Mouse (Mus musculus) midbrain, embryonic 13.5 days (tissue): ENCODE results near the gene Nbea. TPM values are rescaled to one million over a fixed set of nuclear protein-coding genes. Genes with fewer than 3 reads are reported as not detected.

Source experiments
- ATAC-seq: fragments of 200-750 bp; cut with Nextera tagmentation; 2 replicates; pipeline ENCODE4 v1.8.0; 2017; ENCODE audit warnings: mild to moderate bottlenecking, moderate TSS enrichment, moderate library complexity
- H3K27ac ChIP-seq: fragments of 300-500 bp; sonication (generic); 2 replicates; pipeline ENCODE4 v1.5.1; 2015; ENCODE audit warnings: inconsistent platforms, mild to moderate bottlenecking, moderate library complexity
- H3K27me3 ChIP-seq: fragments of 300-500 bp; sonication (generic); 2 replicates; pipeline ENCODE4 v1.6.1; 2015; ENCODE audit warnings: mild to moderate bottlenecking, inconsistent platforms
- H3K36me3 ChIP-seq: fragments of 300-500 bp; sonication (generic); 2 replicates; pipeline ENCODE4 v1.6.1; 2015; ENCODE audit warnings: mild to moderate bottlenecking, inconsistent platforms
- H3K4me1 ChIP-seq: fragments of 300-500 bp; sonication (generic); replicated peaks from 2 replicates; pipeline ENCODE4 v1.6.1; 2015; ENCODE audit warnings: inconsistent platforms
- H3K4me2 ChIP-seq: fragments of 300-500 bp; sonication (generic); replicated peaks from 2 replicates; pipeline ENCODE4 v1.6.1; 2015; ENCODE audit warnings: moderate library complexity, mild to moderate bottlenecking, inconsistent platforms
- H3K4me3 ChIP-seq: fragments of 300-500 bp; sonication (generic); replicated peaks from 2 replicates; pipeline ENCODE4 v1.5.1; 2015; ENCODE audit warnings: mild to moderate bottlenecking, inconsistent platforms
- H3K9ac ChIP-seq: fragments of 300-500 bp; sonication (generic); replicated peaks from 2 replicates; pipeline ENCODE4 v1.6.1; 2015; ENCODE audit warnings: mild to moderate bottlenecking, inconsistent platforms
- H3K9me3 ChIP-seq: fragments of 300-500 bp; sonication (generic); 2 replicates; pipeline ENCODE4 v1.6.1; 2016; ENCODE audit warnings: mild to moderate bottlenecking, inconsistent platforms
- WGBS: fragments of 180-500 bp; shearing (Covaris S2); methylation state at CpG from one replicate; pipeline ENCODE4 v1.1.7; 2015; 5-methylcytosine and 5-hydroxymethylcytosine counted together
- polyA plus RNA-seq: library from polyadenylated mRNA; unstranded; fragments of >200 nt; fragmentation: Nextera tagmentation; extraction: Ambion mirVana; gene quantifications from 2 replicates; pipeline ENCODE4 v1.2.1, GENCODE M21; 2015

The Nbea gene
- polyA plus RNA-seq, 1 experiment from 2014 or later, result 53.0 TPM

DNA sequence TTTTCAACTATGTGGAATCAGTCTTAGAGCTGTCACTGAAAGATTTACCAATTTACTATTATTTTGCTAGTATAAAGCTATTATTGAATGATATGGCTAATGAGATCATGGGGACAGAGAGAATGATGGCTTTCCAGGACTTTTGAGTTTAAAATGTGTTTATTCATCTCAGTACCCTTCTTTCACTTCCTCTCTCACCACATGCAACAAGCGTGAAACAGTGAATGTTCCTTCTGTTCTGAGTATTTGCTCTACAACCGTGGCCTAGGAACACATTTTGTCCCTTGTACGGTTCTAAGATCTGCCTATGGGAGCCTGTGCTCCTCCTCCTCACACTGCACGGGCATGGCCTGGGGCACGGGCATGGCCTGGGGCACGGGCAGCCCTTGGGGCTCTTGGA lies 516.5 kb downstream of the Nbea start:
- Histone ChIP-seq H3K9ac (no peak overlapping the region), H3K4me2 (no peak overlapping the region), H3K4me1 (peaks cover 39% of the 10 kb centered on the region), H3K36me3 (peaks cover 6% of the 10 kb centered on the region), H3K27ac (no peak overlapping the region), H3K9me3 (no peaks in the 10 kb centered on the region; the same call in 1 of the 2 replicates), H3K4me3 (no peak overlapping the region), H3K27me3 (no peaks in the 10 kb centered on the region)
- WGBS, result 69% methylated on average over 6 of the region's 6 CpGs
- ATAC-seq, result no peak

DNA sequence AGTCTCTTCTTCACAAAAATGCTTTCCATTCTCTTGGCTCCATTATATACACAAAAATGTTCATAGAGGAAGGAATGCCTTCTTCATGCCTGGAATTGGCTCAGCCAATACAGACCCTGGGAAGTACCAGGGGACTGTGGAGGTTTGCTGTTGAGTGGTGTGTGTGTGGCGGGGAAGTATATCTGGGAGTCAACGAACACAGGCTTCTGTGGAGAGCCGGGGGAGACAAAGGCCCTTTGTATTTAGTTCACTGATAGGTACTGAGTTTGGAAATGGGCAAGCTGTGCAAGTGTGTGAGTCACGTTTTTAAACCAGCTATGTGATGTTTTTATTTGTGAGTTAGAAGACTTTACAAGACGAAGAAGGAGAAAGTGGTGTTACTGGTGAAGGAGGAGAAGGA lies 517.6 kb downstream of the Nbea start:
- no peak overlapping the region for H3K4me2 ChIP-seq
- H3K27ac ChIP-seq, result no peak overlapping the region
- peaks cover 36% of the 10 kb centered on the region for H3K4me1 ChIP-seq
- H3K9ac ChIP-seq, result no peak overlapping the region
- H3K27me3 ChIP-seq, result no peaks in the 10 kb centered on the region
- H3K9me3 ChIP-seq, result no peaks in the 10 kb centered on the region; the same call in 1 of the 2 replicates
- ATAC-seq, result no peak
- WGBS, result 46% methylated on average over 5 of the region's 5 CpGs
- H3K4me3 ChIP-seq, result no peak overlapping the region
- peaks cover 6% of the 10 kb centered on the region for H3K36me3 ChIP-seq

DNA sequence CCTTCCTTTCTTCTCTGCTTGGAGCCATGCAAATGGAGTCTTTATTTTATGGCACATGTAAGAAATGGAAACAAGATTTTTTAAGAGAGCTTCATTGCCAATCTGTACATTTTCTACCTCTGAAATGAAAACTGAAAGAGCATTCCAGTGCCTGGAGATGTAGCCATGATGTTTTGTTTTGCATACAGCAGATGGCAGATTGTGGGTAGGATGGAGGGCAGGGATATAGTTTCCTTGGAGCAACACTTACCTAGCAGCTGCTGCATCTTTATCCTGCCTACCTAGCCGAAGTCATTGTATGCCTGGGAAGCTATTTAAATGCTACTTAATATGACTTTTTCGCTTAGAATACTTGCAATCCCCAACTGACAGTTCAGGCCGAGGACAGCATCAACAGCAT lies 518.8 kb downstream of the Nbea start:
- no peak for ATAC-seq
- Histone ChIP-seq H3K4me3 (no peak overlapping the region), H3K9ac (no peak overlapping the region), H3K36me3 (peaks cover 9% of the 10 kb centered on the region), H3K27ac (no peak overlapping the region), H3K9me3 (no peaks in the 10 kb centered on the region; the same call in 1 of the 2 replicates), H3K4me2 (no peak overlapping the region), H3K4me1 (peaks cover 32% of the 10 kb centered on the region), H3K27me3 (no peaks in the 10 kb centered on the region)
- 82% methylated on average over 3 of the region's 3 CpGs for WGBS

DNA sequence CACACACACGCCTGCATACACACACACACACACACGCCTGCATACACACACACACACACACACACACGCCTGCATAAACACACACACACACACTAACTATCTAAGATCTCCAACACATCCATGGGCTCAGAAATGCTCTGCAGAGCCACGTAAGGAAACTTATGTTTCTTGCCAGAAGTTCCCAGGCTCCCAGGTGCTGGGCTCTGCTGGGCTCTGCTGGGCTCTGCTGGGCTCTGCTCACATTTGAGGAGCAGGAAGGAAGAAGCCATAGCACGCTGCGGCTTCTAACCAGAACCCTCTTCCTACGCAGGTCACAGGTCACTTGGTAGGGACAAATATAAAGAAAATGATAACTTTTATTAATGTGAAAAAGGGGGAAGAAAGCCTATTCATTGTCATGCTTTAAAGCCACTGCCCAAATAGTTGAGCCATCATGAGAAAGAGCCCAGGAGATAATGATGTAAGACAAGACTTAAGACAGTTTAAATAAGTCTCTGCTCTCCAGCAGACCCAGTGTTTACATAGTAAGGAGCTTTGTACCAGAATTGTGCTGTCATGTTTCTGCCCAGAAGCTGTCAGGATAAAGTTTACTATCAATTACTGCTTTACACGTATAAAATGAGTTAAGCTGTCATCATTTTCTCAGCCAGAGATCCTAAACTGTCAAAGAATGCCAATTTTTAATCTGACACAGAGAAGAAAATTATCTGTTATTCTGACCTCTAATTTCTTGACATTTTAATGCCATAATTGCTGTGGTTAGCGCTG lies 521.6 kb downstream of the Nbea start:
- no peak overlapping the region for H3K4me2 ChIP-seq
- H3K27ac ChIP-seq, result no peak overlapping the region
- no peaks in the 10 kb centered on the region; the same call in 1 of the 2 replicates for H3K9me3 ChIP-seq
- no peak for ATAC-seq
- peaks cover 38% of the 10 kb centered on the region for H3K4me1 ChIP-seq
- H3K27me3 ChIP-seq, result no peaks in the 10 kb centered on the region
- 74% methylated on average over 9 of the region's 9 CpGs for WGBS
- H3K4me3 ChIP-seq, result no peak overlapping the region
- H3K36me3 ChIP-seq, result peaks cover 13% of the 10 kb centered on the region
- H3K9ac ChIP-seq, result no peak overlapping the region

DNA sequence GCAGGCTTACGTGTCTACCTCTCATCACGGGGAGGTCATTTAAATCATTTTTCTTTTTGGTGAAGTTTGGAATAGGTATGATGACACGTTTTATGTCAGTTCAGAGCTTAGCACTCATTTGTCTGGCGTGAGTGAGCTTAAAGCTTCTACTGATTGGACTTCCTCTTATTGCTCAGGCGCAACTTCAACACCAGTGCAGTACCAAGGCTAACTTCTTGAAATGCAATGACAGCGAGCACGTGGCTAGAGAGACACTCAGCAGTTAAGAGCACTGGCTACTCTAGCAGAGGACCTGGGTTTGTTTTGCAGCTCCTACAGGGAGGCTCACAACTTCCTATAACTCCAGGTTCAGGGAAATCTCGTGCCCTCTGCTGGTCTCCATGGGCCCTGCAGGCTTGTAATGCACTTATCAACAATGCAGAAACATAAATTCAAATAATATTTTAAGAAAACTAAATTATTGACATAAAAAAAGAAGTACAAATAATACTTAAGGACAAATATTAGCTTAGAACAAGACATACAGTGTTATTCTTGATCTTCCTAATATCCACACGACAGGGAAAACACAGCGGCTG lies 523.2 kb downstream of the Nbea start:
- H3K27ac ChIP-seq, result no peak overlapping the region

DNA sequence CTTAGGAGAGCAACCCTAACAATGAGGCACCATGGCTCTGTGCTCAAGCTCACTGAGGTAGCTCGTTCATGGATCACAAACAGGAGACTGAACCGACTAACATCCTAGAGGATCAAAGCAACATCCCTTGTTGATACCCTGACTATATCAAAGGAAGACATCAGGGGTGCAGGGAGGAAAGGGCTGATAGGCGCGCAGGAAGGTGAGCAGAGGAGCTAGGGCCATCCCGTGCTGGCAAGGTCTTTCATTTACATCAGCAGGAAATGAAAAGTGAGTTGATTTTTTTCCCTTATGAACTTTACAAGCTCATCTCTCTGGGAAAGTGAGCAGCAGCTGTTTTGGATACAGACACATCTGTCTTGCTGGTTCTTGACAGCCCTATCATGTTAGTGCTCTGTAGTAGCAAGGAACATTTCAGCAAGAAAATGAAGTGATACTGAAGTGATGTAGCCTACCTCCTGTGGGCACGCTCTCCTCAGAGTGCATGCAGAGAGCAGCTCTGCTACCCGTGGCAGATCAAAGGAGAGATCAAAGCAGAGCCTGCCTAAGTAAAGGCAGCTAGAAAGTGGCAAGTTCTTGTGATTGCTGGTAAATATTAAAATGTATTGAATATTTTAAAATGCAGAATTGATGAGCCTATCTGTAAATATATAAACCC lies 523.8 kb downstream of the Nbea start:
- H3K4me3 ChIP-seq, result no peak overlapping the region
- ATAC-seq, result 0 out of 2 replicates have a peak, but pooled peaks have one; percentile 65
- no peak overlapping the region for H3K9ac ChIP-seq
- no peaks in the 10 kb centered on the region; the same call in 1 of the 2 replicates for H3K9me3 ChIP-seq
- 47% methylated on average over 7 of the region's 7 CpGs for WGBS
- no peak overlapping the region for H3K27ac ChIP-seq
- no peak overlapping the region for H3K4me2 ChIP-seq
- H3K36me3 ChIP-seq, result peaks cover 11% of the 10 kb centered on the region
- H3K4me1 ChIP-seq, result peaks cover 28% of the 10 kb centered on the region
- H3K27me3 ChIP-seq, result no peaks in the 10 kb centered on the region

More for the DNA sequence above, 523.2 kb downstream of the Nbea start:
- Histone ChIP-seq H3K4me1 (peaks cover 28% of the 10 kb centered on the region), H3K36me3 (peaks cover 15% of the 10 kb centered on the region), H3K4me2 (no peak overlapping the region), H3K9ac (no peak overlapping the region), H3K4me3 (no peak overlapping the region), H3K27me3 (no peaks in the 10 kb centered on the region), H3K9me3 (no peaks in the 10 kb centered on the region; the same call in 1 of the 2 replicates)
- no peak for ATAC-seq
- WGBS, result 91% methylated on average over 10 of the region's 10 CpGs

DNA sequence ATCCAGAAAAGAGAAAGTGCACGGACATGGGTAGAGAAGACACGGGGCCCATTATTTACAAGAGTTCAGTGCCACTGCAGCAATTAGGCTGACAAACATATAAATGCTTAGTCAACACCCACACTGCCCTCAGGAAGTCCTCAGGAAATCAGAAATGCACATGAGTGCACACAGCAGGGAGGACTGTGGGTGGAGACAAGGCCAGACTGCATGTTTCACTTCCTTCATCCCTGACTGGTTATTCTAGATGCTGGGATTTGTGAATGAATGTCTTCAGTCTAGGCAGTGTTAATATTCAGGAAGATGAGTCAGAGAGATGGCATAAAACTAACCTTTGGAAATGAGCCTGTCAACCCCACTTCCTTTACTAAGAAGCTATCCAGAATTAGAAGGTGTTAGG lies 531.2 kb downstream of the Nbea start:
- Histone ChIP-seq H3K27ac (no peak overlapping the region), H3K36me3 (peaks cover 13% of the 10 kb centered on the region; the same call in 1 of the 2 replicates), H3K4me1 (peaks cover 16% of the 10 kb centered on the region), H3K9ac (no peak overlapping the region), H3K27me3 (no peaks in the 10 kb centered on the region), H3K4me3 (no peak overlapping the region), H3K9me3 (no peaks in the 10 kb centered on the region), H3K4me2 (no peak overlapping the region)
- no peak for ATAC-seq
- WGBS, result 83% methylated on average over 2 of the region's 2 CpGs

DNA sequence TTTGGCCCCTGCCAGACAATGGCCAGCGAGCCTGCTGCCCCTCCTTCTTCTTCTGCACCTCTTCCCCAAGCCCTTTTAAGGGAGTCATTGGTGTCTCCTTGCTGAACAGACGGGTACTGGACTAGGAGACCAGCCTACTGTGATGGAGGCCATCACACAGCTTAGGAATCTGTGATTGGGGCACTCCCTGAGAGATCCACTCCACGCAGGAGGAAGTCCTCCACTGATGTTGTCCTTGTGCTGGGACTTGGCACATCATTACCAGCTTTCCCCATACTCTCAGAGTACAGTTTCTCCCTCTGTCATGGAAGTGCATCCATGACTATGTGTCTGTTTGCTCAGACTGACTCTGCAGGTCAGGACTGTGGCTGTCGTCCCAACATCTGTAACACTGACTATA lies 531.6 kb downstream of the Nbea start:
- no peak for ATAC-seq
- no peak overlapping the region for H3K27ac ChIP-seq

DNA sequence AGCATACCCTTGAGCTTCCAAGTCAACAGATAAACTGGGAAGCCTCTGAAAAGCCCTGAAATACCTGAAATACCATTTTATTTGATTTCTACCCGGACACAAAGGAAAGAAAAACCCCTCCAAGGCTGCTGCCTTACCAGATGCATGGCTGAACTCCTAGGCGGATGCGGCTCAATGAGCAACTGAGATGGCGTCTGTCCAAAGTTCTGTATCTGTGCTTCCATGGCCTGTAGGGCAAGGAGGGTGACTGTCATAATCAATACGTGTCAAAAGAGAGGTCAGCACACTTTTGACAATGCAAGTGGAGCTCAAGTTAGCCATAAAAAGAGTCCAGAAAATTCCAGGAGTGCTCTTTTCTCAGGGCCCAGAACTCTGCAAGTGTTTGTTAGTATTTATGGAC lies 534.0 kb downstream of the Nbea start:
- H3K4me1 ChIP-seq, result peaks cover 17% of the 10 kb centered on the region
- 56% methylated on average over 5 of the region's 5 CpGs for WGBS
- H3K27me3 ChIP-seq, result no peaks in the 10 kb centered on the region
- no peak for ATAC-seq
- peaks cover 25% of the 10 kb centered on the region for H3K36me3 ChIP-seq
- H3K4me2 ChIP-seq, result no peak overlapping the region
- no peaks in the 10 kb centered on the region for H3K9me3 ChIP-seq
- H3K9ac ChIP-seq, result no peak overlapping the region
- H3K4me3 ChIP-seq, result no peak overlapping the region
- H3K27ac ChIP-seq, result 0 out of 2 replicates have a peak overlapping the region, but pooled peaks have one; percentile 0

More for the DNA sequence above, 531.6 kb downstream of the Nbea start:
- no peak overlapping the region for H3K4me3 ChIP-seq
- no peak overlapping the region for H3K9ac ChIP-seq
- no peaks in the 10 kb centered on the region for H3K27me3 ChIP-seq
- H3K36me3 ChIP-seq, result peaks cover 14% of the 10 kb centered on the region
- peaks cover 16% of the 10 kb centered on the region for H3K4me1 ChIP-seq
- no peak overlapping the region for H3K4me2 ChIP-seq
- 79% methylated on average over 4 of the region's 4 CpGs for WGBS
- H3K9me3 ChIP-seq, result no peaks in the 10 kb centered on the region

DNA sequence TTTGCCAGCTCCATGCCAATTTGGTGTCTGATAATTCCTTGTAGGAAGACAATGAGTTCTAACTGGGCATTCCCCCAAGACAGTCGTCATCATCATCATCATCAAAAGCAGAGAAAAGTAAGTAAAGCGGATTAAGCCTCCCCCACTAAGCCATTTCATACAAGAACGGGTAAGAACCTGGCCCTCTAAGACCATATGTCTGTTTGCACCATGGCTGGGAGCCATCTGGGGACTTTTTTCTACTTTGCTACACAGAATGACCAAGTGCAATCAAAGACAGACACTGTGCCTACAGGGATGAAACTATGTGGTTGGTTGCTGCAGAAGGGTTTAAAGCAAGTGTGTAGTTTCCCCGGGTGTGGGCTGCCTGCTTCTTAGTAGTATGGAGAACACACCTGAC lies 535.2 kb downstream of the Nbea start:
- Histone ChIP-seq H3K4me3 (no peak overlapping the region), H3K36me3 (peaks cover 32% of the 10 kb centered on the region), H3K4me1 (peaks cover 25% of the 10 kb centered on the region), H3K27ac (no peak overlapping the region), H3K4me2 (no peak overlapping the region), H3K9me3 (no peaks in the 10 kb centered on the region), H3K9ac (no peak overlapping the region), H3K27me3 (no peaks in the 10 kb centered on the region)
- WGBS, result 55% methylated on average over 4 of the region's 4 CpGs
- 0 out of 2 replicates have a peak, but pooled peaks have one; percentile 10 for ATAC-seq

DNA sequence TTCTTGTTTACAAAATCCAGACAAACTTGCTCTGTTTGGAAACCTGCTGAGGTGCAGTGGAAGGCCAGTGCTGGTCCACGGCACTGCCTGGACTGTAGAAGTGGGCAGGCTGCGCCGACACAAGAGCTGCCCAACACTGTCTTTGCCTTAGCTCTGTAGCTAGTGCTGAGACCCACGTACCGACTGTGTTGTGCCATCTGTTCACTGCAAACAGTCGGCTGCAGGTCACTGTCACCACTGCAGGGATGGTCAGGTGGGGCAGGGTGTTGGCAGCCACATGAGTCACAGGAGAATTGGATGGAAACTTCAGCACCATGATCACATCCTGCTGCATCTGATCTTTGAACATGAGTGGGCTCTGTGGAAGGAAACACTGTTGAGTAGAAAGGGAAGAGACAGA lies 536.3 kb downstream of the Nbea start:
- Histone ChIP-seq H3K9me3 (no peaks in the 10 kb centered on the region), H3K9ac (no peak overlapping the region), H3K36me3 (peaks cover 41% of the 10 kb centered on the region), H3K27ac (no peak overlapping the region), H3K27me3 (no peaks in the 10 kb centered on the region), H3K4me2 (no peak overlapping the region), H3K4me3 (no peak overlapping the region), H3K4me1 (peaks cover 25% of the 10 kb centered on the region)
- no peak for ATAC-seq
- 88% methylated on average over 6 of the region's 6 CpGs for WGBS

DNA sequence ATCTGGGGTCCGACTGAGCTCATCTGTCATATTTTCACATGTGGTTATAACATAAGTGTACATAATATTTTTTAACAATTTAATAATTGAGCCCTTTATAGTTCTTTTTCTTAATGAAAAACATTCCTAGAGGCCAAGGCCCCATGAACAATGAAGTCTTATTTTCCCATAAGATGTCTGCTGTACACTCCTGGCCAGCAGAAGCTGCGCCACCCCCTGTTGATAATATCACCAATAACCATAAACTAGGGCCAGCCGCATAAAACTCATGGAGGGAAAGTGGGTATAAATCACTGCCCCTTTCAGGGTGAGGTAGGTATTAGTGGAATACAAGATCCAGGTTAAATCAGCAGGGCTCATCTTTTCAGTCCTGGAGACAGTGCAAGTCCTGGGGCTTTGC lies 537.1 kb downstream of the Nbea start:
- ATAC-seq, result no peak
- Histone ChIP-seq H3K36me3 (peaks cover 46% of the 10 kb centered on the region), H3K4me2 (no peak overlapping the region), H3K9me3 (no peaks in the 10 kb centered on the region), H3K4me1 (peaks cover 25% of the 10 kb centered on the region), H3K27ac (no peak overlapping the region), H3K27me3 (no peaks in the 10 kb centered on the region), H3K9ac (no peak overlapping the region), H3K4me3 (no peak overlapping the region)
- 94% methylated on average over 3 of the region's 3 CpGs for WGBS
